8 mouse cellular contexts compared by ENCODE assay signal in genomic region chr2:84872105-84872716, GRCm38 (mm10). TPM values are rescaled to one million over a fixed set of nuclear protein-coding genes. Genes with fewer than 3 reads are reported as not detected.
DNase-seq lines count a peak whose midpoint lies in the region; TF ChIP-seq lines count a peak whose summit lies in the region.

No protein-coding gene starts in this region.

- TF ChIP-seq POLR2A in lung, adult 2 months (IDR thresholded peaks at IDR 0.05; ENCODE audit: borderline replicate concordance, extremely low read depth, low read depth, low read length), result no peak

- DNase-seq in heart, adult 11 months, result peak; percentile 97
- no peak for DNase-seq in heart, adult 8-10 months (ENCODE audit: low spot score)
- peak; percentile 67 to 77 for DNase-seq in cerebellum, postnatal 25 days
- DNase-seq in heart, embryonic 10.5 days (ENCODE audit: low spot score), result no peak
- peak; percentile 78 for DNase-seq in kidney, adult 18-20 months
- DNase-seq in lung, adult 2 months, result peak; percentile 42
- peak; percentile 42 for DNase-seq in retina, embryonic 14.5 days (ENCODE audit: low spot score)
- DNase-seq in left cerebral cortex, adult 8-10 months (ENCODE audit: low spot score in 2 of 2), result no peak

- WGBS in heart, embryonic 10.5 days, result 2% methylated on average over 69 of the region's 78 CpGs
- under 1% methylated on average over 78 of the region's 78 CpGs for WGBS in lung, adult 2 months

- no peak for TF ChIP-seq CTCF in lung, adult 2 months (IDR thresholded peaks at IDR 0.05; ENCODE audit: insufficient read depth, low read length)

- no peaks in the 10 kb centered on the region for H3K36me3 ChIP-seq in heart, embryonic 10.5 days

- peak overlapping the region; percentile 67 for H3K27ac ChIP-seq in heart, embryonic 10.5 days

- peak overlapping the region; percentile 62 for H3K4me3 ChIP-seq in heart, embryonic 10.5 days
- no peak overlapping the region for H3K4me3 ChIP-seq in lung, adult 2 months (replicated peaks; ENCODE audit: extremely low read depth, low read depth, low read length)

- peaks cover 12% of the 10 kb centered on the region for H3K4me1 ChIP-seq in heart, embryonic 10.5 days
- no peaks in the 10 kb centered on the region for H3K4me1 ChIP-seq in lung, adult 2 months (ENCODE audit: control insufficient read depth, insufficient read depth, low read length)

- no peaks in the 10 kb centered on the region for H3K9me3 ChIP-seq in heart, embryonic 10.5 days

- H3K27me3 ChIP-seq in heart, embryonic 10.5 days (ENCODE audit: insufficient read depth, poor library complexity, severe bottlenecking), result peaks cover 100% of the 10 kb centered on the region

RNA-seq across cellular contexts. Expression of gene Rtn4rl2, which starts 14.3 kb away (rescaled TPM):
- total RNA-seq in heart, adult 8-10 months (2022), result 1 to 10 TPM; 1.6 to 3.9 (median 2.3) TPM
- polyA plus RNA-seq in heart, embryonic 10.5 days (2016; fragmentation: Nextera tagmentation; extraction: Ambion mirVana), result 0.33 and 0.88 TPM in 2 replicates
- 2.7 and 9.7 TPM in 2 replicates for polyA plus RNA-seq in lung, adult 2 months (2012; rRNA removed)
- total RNA-seq in left cerebral cortex, adult 8-10 months (2022), result 10 to 100 TPM; 57.0 to 74.6 (median 70.2) TPM

RNA-seq across cellular contexts. Expression of gene Slc43a1, which starts 33.6 kb away (rescaled TPM):
- total RNA-seq in heart, adult 8-10 months (2022), result 1 to 10 TPM; 1.6 to 2.8 (median 2.2) TPM
- 38.9 and 41.0 TPM in 2 replicates for polyA plus RNA-seq in heart, embryonic 10.5 days (2016; fragmentation: Nextera tagmentation; extraction: Ambion mirVana)
- polyA plus RNA-seq in lung, adult 2 months (2012; rRNA removed), result 3.9 and 7.5 TPM in 2 replicates
- total RNA-seq in left cerebral cortex, adult 8-10 months (2022), result under 1 TPM in 2 of 4 experiments, not detected in 2; 0.09 to 0.20 TPM

RNA-seq across cellular contexts. Expression of gene Timm10, which starts 45.4 kb away (rescaled TPM):
- 100 to 1,000 TPM; 119 to 134 (median 122) TPM for total RNA-seq in heart, adult 8-10 months (2022)
- 82.9 and 92.9 TPM in 2 replicates for polyA plus RNA-seq in heart, embryonic 10.5 days (2016; fragmentation: Nextera tagmentation; extraction: Ambion mirVana)
- 20.2 and 25.1 TPM in 2 replicates for polyA plus RNA-seq in lung, adult 2 months (2012; rRNA removed)
- total RNA-seq in left cerebral cortex, adult 8-10 months (2022), result 10 to 100 TPM; 45.2 to 52.3 (median 46.5) TPM

RNA-seq across cellular contexts. Expression of gene Smtnl1, which starts 49.8 kb away (rescaled TPM):
- under 1 TPM in 2 of 4 experiments, not detected in 2; 0.14 to 0.16 TPM for total RNA-seq in heart, adult 8-10 months (2022)
- 0.18 and 0.19 TPM in 2 replicates for polyA plus RNA-seq in heart, embryonic 10.5 days (2016; fragmentation: Nextera tagmentation; extraction: Ambion mirVana)
- 3.5 TPM in 1 of 2 replicates, not detected in the other for polyA plus RNA-seq in lung, adult 2 months (2012; rRNA removed)
- total RNA-seq in left cerebral cortex, adult 8-10 months (2022), result not detected

Comparison
In these comparisons a context has a peak if more than half of its experiments do, and no peak if none do; other contexts are left out.
1. DNase-seq: peak in heart, adult 11 months (single experiment), cerebellum, postnatal 25 days (2 of 2), kidney, adult 18-20 months (single experiment), lung, adult 2 months (single experiment) and retina, embryonic 14.5 days (single experiment); none in heart, adult 8-10 months (single experiment), heart, embryonic 10.5 days (single experiment) and left cerebral cortex, adult 8-10 months (0 of 2).
2. RNA of gene Rtn4rl2, which starts 14.3 kb away (total RNA-seq): 57.0 to 74.6 TPM in left cerebral cortex, adult 8-10 months; 1.6 to 3.9 TPM in heart, adult 8-10 months; every median in the first group is over 10 times any median in the second.